Mouse (Mus musculus): Measurements from ENCODE around the gene Gm26897.

The Gm26897 gene

GRCm38 (mm10) chr5:111733851-111734250 is at the start of gene Gm26897:
Gene Gm26897, plus strand, starts transcription at chr5:111733924.
- DNase-seq: no peak

- DNase-seq: no peak
Observed at GRCm38 (mm10) chr5:111687370-111687769, 46.4 kb upstream of the Gm26897 start.

GRCm38 (mm10) chr5:111688584-111688983 is 45.1 kb upstream of the Gm26897 start:
- DNase-seq: no peak

- DNase-seq: no peak
Observed at GRCm38 (mm10) chr5:111697996-111698395, 35.7 kb upstream of the Gm26897 start.

- DNase-seq: no peak
Observed at GRCm38 (mm10) chr5:111699711-111700303, 33.9 kb upstream of the Gm26897 start.

- no peak for DNase-seq
Observed at GRCm38 (mm10) chr5:111701634-111702329, 31.9 kb upstream of the Gm26897 start.

- DNase-seq: no peak
Observed at GRCm38 (mm10) chr5:111703586-111703985, 30.1 kb upstream of the Gm26897 start.

- DNase-seq: no peak
Observed at GRCm38 (mm10) chr5:111704326-111704725, 29.4 kb upstream of the Gm26897 start.

- no peak for DNase-seq
Observed at GRCm38 (mm10) chr5:111709195-111709901, 24.4 kb upstream of the Gm26897 start.

GRCm38 (mm10) chr5:111719018-111719417 is 14.7 kb upstream of the Gm26897 start:
- DNase-seq: no peak

- no peak for DNase-seq
Observed at GRCm38 (mm10) chr5:111720726-111721125, 13.0 kb upstream of the Gm26897 start.

- DNase-seq: no peak
Observed at GRCm38 (mm10) chr5:111724713-111725112, 9.0 kb upstream of the Gm26897 start.

GRCm38 (mm10) chr5:111725195-111725920 is 8.4 kb upstream of the Gm26897 start:
- DNase-seq: peak; percentile 14

- DNase-seq: no peak
Observed at GRCm38 (mm10) chr5:111728411-111728810, 5.3 kb upstream of the Gm26897 start.

GRCm38 (mm10) chr5:111730560-111731167 is 3.1 kb upstream of the Gm26897 start:
- DNase-seq: no peak

- no peak for DNase-seq
Observed at GRCm38 (mm10) chr5:111732194-111732593, 1.5 kb upstream of the Gm26897 start.

- no peak for DNase-seq
Observed at GRCm38 (mm10) chr5:111739480-111739879, 5.8 kb downstream of the Gm26897 start.

GRCm38 (mm10) chr5:111740384-111741275 is 6.9 kb downstream of the Gm26897 start:
- DNase-seq: no peak

GRCm38 (mm10) chr5:111741352-111741751 is 7.6 kb downstream of the Gm26897 start:
- no peak for DNase-seq

GRCm38 (mm10) chr5:111742290-111742898 is 8.7 kb downstream of the Gm26897 start:
- DNase-seq: no peak

- DNase-seq: no peak
Observed at GRCm38 (mm10) chr5:111749599-111749998, 15.9 kb downstream of the Gm26897 start.
